In the genomic region with DNA sequence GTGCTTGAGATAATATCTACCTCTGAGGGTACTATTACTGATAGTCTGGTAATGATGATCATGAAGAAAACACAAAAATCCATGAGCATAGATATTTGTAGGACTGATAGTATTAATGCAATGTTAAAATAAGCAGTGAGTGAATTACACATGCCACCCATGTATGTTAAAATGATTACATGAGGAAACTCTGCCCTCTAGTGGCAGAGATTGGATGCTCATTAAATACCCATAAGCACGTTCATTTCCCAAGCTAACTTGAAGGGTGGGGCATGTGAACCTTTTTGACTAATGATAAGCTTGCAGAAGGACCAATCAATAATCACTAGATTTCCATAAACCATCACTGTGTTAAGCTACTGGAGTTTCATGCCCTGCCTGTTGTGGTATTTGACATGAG, we compare ENCODE assay signal across 8 mouse cellular contexts.
DNase-seq lines count a peak whose midpoint lies in the region; ATAC-seq and TF ChIP-seq lines count a peak whose summit lies in the region.

No protein-coding gene starts in this region.

- H3K9ac ChIP-seq in hindbrain, embryonic 11.5 days (ENCODE audit: low read depth, low read length), result no peak overlapping the region
- H3K9ac ChIP-seq in embryonic facial prominence, embryonic 14.5 days (ENCODE audit: low read depth, low read length), result no peak overlapping the region
- H3K9ac ChIP-seq in intestine, postnatal 0 days (ENCODE audit: low read depth, low read length), result no peak overlapping the region
- no peak overlapping the region for H3K9ac ChIP-seq in midbrain, embryonic 13.5 days (replicated peaks)

- peak; percentile 27; the same call in 1 of the 2 replicates for TF ChIP-seq CTCF in G1E (IDR thresholded peaks at IDR 0.05; ENCODE audit: low read depth, low read length)
- TF ChIP-seq CTCF in intestine, postnatal 0 days (IDR thresholded peaks at IDR 0.05; ENCODE audit: low read depth), result peak; percentile 82

- 0 out of 2 replicates have a peak, but pooled peaks have one; percentile 51 for ATAC-seq in hindbrain, embryonic 11.5 days (ENCODE audit: low FRiP score)
- no peak for ATAC-seq in G1E (ENCODE audit: extremely low read depth, insufficient number of reproducible peaks, low FRiP score, poor library complexity, severe bottlenecking)
- no peak for ATAC-seq in embryonic facial prominence, embryonic 14.5 days (ENCODE audit: low read depth)
- no peak for ATAC-seq in intestine, postnatal 0 days
- ATAC-seq in midbrain, embryonic 13.5 days, result peak; percentile 27; the same call in 1 of the 2 replicates

- 0% methylated on average over 1 of the region's 1 CpGs for WGBS in hindbrain, embryonic 11.5 days
- WGBS in hindbrain, embryonic 10.5 days, result 9% methylated on average over 1 of the region's 1 CpGs
- 0% methylated on average over 1 of the region's 1 CpGs for WGBS in embryonic facial prominence, embryonic 14.5 days
- 0% methylated on average over 1 of the region's 1 CpGs for WGBS in intestine, postnatal 0 days
- WGBS in midbrain, embryonic 13.5 days, result 6% methylated on average over 1 of the region's 1 CpGs

- H3K4me1 ChIP-seq in hindbrain, embryonic 11.5 days (replicated peaks; ENCODE audit: control insufficient read depth, insufficient read depth, low read length), result no peaks in the 10 kb centered on the region
- H3K4me1 ChIP-seq in hindbrain, embryonic 10.5 days (replicated peaks), result no peaks in the 10 kb centered on the region
- H3K4me1 ChIP-seq in G1E (ENCODE audit: insufficient read depth, low read depth, low read length), result no peaks in the 10 kb centered on the region
- H3K4me1 ChIP-seq in embryonic facial prominence, embryonic 14.5 days (ENCODE audit: control insufficient read depth, insufficient read depth, low read length), result no peaks in the 10 kb centered on the region
- H3K4me1 ChIP-seq in intestine, postnatal 0 days (replicated peaks; ENCODE audit: control insufficient read depth, insufficient read depth, low read length), result no peaks in the 10 kb centered on the region
- H3K4me1 ChIP-seq in midbrain, embryonic 13.5 days (replicated peaks), result no peaks in the 10 kb centered on the region

- no peaks in the 10 kb centered on the region for H3K36me3 ChIP-seq in hindbrain, embryonic 11.5 days (ENCODE audit: control insufficient read depth, insufficient read depth, low read length)
- no peaks in the 10 kb centered on the region for H3K36me3 ChIP-seq in hindbrain, embryonic 10.5 days
- H3K36me3 ChIP-seq in G1E (replicated peaks), result no peaks in the 10 kb centered on the region
- H3K36me3 ChIP-seq in embryonic facial prominence, embryonic 14.5 days (ENCODE audit: control insufficient read depth, insufficient read depth, low read length), result no peaks in the 10 kb centered on the region
- H3K36me3 ChIP-seq in intestine, postnatal 0 days (ENCODE audit: control insufficient read depth, insufficient read depth), result peaks cover 6% of the 10 kb centered on the region; the same call in 1 of the 2 replicates
- H3K36me3 ChIP-seq in midbrain, embryonic 13.5 days, result no peaks in the 10 kb centered on the region

- DNase-seq in hindbrain, embryonic 11.5 days (ENCODE audit: low spot score), result peak; percentile 73
- DNase-seq in hindbrain, embryonic 10.5 days (ENCODE audit: low spot score), result no peak
- peak; percentile 82 for DNase-seq in 416B (ENCODE audit: low read depth)
- peak; percentile 19 for DNase-seq in G1E (ENCODE audit: low spot score)
- DNase-seq in embryonic facial prominence, embryonic 14.5 days (ENCODE audit: low spot score), result peak; percentile 73
- no peak for DNase-seq in ovary, adult 18-20 months (ENCODE audit: low spot score)

- H3K27me3 ChIP-seq in hindbrain, embryonic 11.5 days (ENCODE audit: control insufficient read depth, insufficient read depth, low read length), result no peaks in the 10 kb centered on the region
- H3K27me3 ChIP-seq in hindbrain, embryonic 10.5 days (ENCODE audit: insufficient read depth, poor library complexity, severe bottlenecking), result no peaks in the 10 kb centered on the region
- peaks cover 11% of the 10 kb centered on the region; the same call in 1 of the 2 replicates for H3K27me3 ChIP-seq in G1E (ENCODE audit: insufficient read depth, low read length)
- H3K27me3 ChIP-seq in embryonic facial prominence, embryonic 14.5 days (replicated peaks; ENCODE audit: control insufficient read depth, insufficient read depth, low read length), result no peaks in the 10 kb centered on the region
- H3K27me3 ChIP-seq in intestine, postnatal 0 days (replicated peaks; ENCODE audit: control insufficient read depth, insufficient read depth, low read length), result no peaks in the 10 kb centered on the region
- H3K27me3 ChIP-seq in midbrain, embryonic 13.5 days, result no peaks in the 10 kb centered on the region

- H3K27ac ChIP-seq in hindbrain, embryonic 11.5 days (ENCODE audit: low read depth, low read length), result no peak overlapping the region
- H3K27ac ChIP-seq in hindbrain, embryonic 10.5 days, result no peak overlapping the region
- H3K27ac ChIP-seq in embryonic facial prominence, embryonic 14.5 days (replicated peaks; ENCODE audit: low read depth, low read length), result no peak overlapping the region
- H3K27ac ChIP-seq in intestine, postnatal 0 days (ENCODE audit: low read depth, low read length), result no peak overlapping the region
- no peak overlapping the region for H3K27ac ChIP-seq in midbrain, embryonic 13.5 days

- no peak overlapping the region for H3K4me2 ChIP-seq in hindbrain, embryonic 11.5 days (replicated peaks; ENCODE audit: low read depth, low read length)
- no peak overlapping the region for H3K4me2 ChIP-seq in embryonic facial prominence, embryonic 14.5 days (ENCODE audit: low read depth, low read length)
- H3K4me2 ChIP-seq in intestine, postnatal 0 days (replicated peaks; ENCODE audit: low read depth), result no peak overlapping the region
- no peak overlapping the region for H3K4me2 ChIP-seq in midbrain, embryonic 13.5 days (replicated peaks)

- H3K4me3 ChIP-seq in hindbrain, embryonic 11.5 days (ENCODE audit: low read depth, low read length), result no peak overlapping the region
- no peak overlapping the region for H3K4me3 ChIP-seq in hindbrain, embryonic 10.5 days
- H3K4me3 ChIP-seq in G1E (ENCODE audit: low read depth, low read length), result no peak overlapping the region
- no peak overlapping the region for H3K4me3 ChIP-seq in embryonic facial prominence, embryonic 14.5 days (ENCODE audit: low read depth, low read length)
- no peak overlapping the region for H3K4me3 ChIP-seq in intestine, postnatal 0 days (ENCODE audit: low read depth, low read length)
- H3K4me3 ChIP-seq in midbrain, embryonic 13.5 days (replicated peaks), result no peak overlapping the region

- no peaks in the 10 kb centered on the region for H3K9me3 ChIP-seq in hindbrain, embryonic 11.5 days (ENCODE audit: control insufficient read depth, low read length)
- H3K9me3 ChIP-seq in hindbrain, embryonic 10.5 days, result no peaks in the 10 kb centered on the region
- no peaks in the 10 kb centered on the region for H3K9me3 ChIP-seq in G1E (replicated peaks)
- H3K9me3 ChIP-seq in embryonic facial prominence, embryonic 14.5 days (ENCODE audit: control insufficient read depth, low read length), result no peaks in the 10 kb centered on the region
- H3K9me3 ChIP-seq in intestine, postnatal 0 days (ENCODE audit: control insufficient read depth), result no peaks in the 10 kb centered on the region
- no peaks in the 10 kb centered on the region for H3K9me3 ChIP-seq in midbrain, embryonic 13.5 days

Comparison
In these comparisons a context has a peak if more than half of its experiments do, and no peak if none do; other contexts are left out.
1. DNase-seq: peak in hindbrain, embryonic 11.5 days (single experiment), 416B (single experiment), G1E (single experiment) and embryonic facial prominence, embryonic 14.5 days (single experiment); none in hindbrain, embryonic 10.5 days (single experiment) and ovary, adult 18-20 months (single experiment).
2. ATAC-seq: peak in hindbrain, embryonic 11.5 days (single experiment) and midbrain, embryonic 13.5 days (single experiment); none in G1E (single experiment), embryonic facial prominence, embryonic 14.5 days (single experiment) and intestine, postnatal 0 days (single experiment).